Mouse (Mus musculus): ENCODE measurements around the gene Dmxl2. TPM values are rescaled to one million over a fixed set of nuclear protein-coding genes. Genes with fewer than 3 reads are reported as not detected.

The Dmxl2 gene
- polyA plus RNA-seq, 1 experiment, result not detected

DNA sequence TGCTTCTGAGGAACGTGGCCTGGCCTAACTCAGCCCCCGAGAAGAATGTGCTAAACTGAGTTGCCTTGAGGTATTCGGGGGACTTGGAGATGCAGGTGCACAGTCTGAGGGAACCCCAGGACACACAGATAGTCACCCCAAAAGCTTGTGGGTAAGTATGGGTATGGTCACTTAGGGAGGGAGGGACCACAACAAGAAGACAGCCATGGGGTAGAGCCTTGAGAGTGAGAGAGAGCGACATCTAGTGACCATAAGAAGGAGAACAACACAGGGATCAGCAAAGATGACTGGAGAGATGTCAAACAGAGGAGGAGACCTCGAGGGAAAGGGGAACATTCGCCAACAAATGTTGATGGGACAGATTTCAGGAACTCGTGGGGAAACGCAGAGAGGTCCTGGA is 178.0 kb downstream of the Dmxl2 start:
- Histone ChIP-seq H3K27ac (ENCODE audit: insufficient read depth, low read depth, low read length) (no peak overlapping the region), H3K4me3 (ENCODE audit: insufficient read depth, low read depth, low read length) (no peak overlapping the region), H3K4me1 (ENCODE audit: control insufficient read depth, insufficient read depth, low read length) (no peaks in the 10 kb centered on the region)
- TF ChIP-seq POLR2A (IDR thresholded peaks at IDR 0.05; ENCODE audit: insufficient read depth, low read depth, low read length) (no peak), CTCF (IDR thresholded peaks at IDR 0.05; ENCODE audit: insufficient read depth, low read depth, low read length) (no peak)
- 46% methylated on average over 8 of the region's 8 CpGs for WGBS

DNA sequence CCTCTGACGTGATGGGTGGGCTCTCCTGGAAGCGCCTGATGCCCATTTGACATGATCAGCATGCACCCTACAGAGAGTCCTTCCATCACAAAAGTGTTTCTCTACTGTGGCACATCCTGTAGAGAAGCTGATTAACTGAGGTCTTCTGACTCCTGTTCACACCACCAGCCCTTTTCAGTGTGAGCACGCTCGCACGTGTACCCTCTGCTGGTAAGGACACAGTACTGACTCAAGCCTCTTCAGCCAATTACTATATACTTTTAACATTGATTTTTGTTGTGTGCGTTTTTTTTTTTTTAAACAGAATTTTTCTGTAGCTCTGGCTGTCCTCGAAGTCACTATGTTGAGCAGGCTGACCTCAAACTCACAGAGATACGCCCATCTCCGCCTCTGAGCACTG is 185.1 kb downstream of the Dmxl2 start:
- TF ChIP-seq CTCF (IDR thresholded peaks at IDR 0.05; ENCODE audit: insufficient read depth, low read depth, low read length) (no peak), POLR2A (IDR thresholded peaks at IDR 0.05; ENCODE audit: insufficient read depth, low read depth, low read length) (no peak)
- Histone ChIP-seq H3K4me1 (ENCODE audit: control insufficient read depth, insufficient read depth, low read length) (no peaks in the 10 kb centered on the region), H3K4me3 (ENCODE audit: insufficient read depth, low read depth, low read length) (no peak overlapping the region), H3K27ac (ENCODE audit: insufficient read depth, low read depth, low read length) (no peak overlapping the region)
- 82% methylated on average over 9 of the region's 9 CpGs for WGBS

Other genes starting within 250 kb of the Dmxl2 start
- not detected in 2 replicates for gene Cyp19a1, start 233.5 kb downstream of the Dmxl2 start, polyA plus RNA-seq (2012; ENCODE audit: insufficient read depth, insufficient read length, low replicate concordance, missing spikeins)
- gene Gldn, start 215.1 kb downstream of the Dmxl2 start, polyA plus RNA-seq (2012; ENCODE audit: insufficient read depth, insufficient read length, low replicate concordance, missing spikeins), result not detected in 2 replicates
- gene Sh2d7, start 37.4 kb upstream of the Dmxl2 start, polyA plus RNA-seq (2012; ENCODE audit: insufficient read depth, insufficient read length, low replicate concordance, missing spikeins), result not detected in 2 replicates
- not detected in 2 replicates for gene Cib2, start 58.6 kb upstream of the Dmxl2 start, polyA plus RNA-seq (2012; ENCODE audit: insufficient read depth, insufficient read length, low replicate concordance, missing spikeins)
- not detected in 2 replicates for gene Idh3a, start 84.7 kb upstream of the Dmxl2 start, polyA plus RNA-seq (2012; ENCODE audit: insufficient read depth, insufficient read length, low replicate concordance, missing spikeins)
- gene Acsbg1, start 160.2 kb upstream of the Dmxl2 start, polyA plus RNA-seq (2012; ENCODE audit: insufficient read depth, insufficient read length, low replicate concordance, missing spikeins), result 141 TPM in 1 of 2 replicates, not detected in the other
- gene Dnaja4, start 197.2 kb upstream of the Dmxl2 start, polyA plus RNA-seq (2012; ENCODE audit: insufficient read depth, insufficient read length, low replicate concordance, missing spikeins), result not detected in 2 replicates
- not detected in 2 replicates for gene Wdr61, start 232.9 kb upstream of the Dmxl2 start, polyA plus RNA-seq (2012; ENCODE audit: insufficient read depth, insufficient read length, low replicate concordance, missing spikeins)